Mouse (Mus musculus): ENCODE results near the gene Golga7b.

The Golga7b gene

DNA sequence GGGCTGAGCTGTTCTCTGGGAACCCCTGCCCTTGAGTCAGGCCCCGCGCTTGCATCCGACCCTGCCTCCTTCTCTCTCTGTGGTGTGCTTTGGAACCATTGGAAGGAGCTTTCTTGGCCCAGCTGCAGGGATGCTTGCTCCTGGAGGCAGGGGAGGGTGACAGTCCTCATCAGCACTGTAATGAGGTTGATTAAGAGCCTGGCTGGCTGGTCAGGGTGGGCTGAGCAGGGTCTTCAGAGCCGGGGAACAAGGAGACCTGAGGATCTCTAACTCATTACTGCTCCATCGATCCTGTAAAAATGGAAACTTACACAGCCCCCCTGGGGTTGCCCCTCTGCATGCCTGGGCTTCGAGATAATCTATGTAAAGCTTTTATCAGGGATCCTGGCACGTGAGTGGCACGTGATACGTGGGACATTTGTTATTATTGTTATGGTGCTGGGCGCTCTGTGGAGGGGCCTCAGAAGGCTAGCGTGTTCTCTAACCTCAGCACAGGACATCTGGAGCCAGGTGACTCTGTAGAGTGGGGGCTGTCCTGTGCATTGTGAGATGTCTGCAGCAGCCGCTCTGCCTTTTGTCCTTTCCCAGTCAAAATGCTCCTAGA, 55.9 kb downstream of the Golga7b start:
- no peak for DNase-seq (ENCODE audit: low spot score)

DNA sequence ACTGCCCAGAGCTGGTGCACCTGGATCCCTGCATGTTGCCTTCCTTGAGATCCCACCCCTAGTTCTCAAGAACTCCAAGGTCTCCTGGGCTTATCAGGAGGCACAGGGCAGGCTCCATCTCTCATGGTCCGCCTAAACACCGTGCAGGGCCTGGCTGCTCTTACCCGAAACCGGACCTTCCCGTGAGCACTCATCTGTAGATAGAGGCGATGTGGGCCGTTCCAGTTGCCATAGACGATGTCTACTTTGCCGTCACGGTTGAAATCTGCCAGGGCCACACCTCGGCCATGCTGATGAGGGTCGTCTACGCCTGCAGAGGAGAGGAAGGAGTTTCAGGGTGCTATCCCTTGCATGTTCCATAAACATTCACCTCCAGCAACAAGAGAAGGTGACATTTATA, 57.1 kb downstream of the Golga7b start:
- no peak for DNase-seq (ENCODE audit: low spot score)

DNA sequence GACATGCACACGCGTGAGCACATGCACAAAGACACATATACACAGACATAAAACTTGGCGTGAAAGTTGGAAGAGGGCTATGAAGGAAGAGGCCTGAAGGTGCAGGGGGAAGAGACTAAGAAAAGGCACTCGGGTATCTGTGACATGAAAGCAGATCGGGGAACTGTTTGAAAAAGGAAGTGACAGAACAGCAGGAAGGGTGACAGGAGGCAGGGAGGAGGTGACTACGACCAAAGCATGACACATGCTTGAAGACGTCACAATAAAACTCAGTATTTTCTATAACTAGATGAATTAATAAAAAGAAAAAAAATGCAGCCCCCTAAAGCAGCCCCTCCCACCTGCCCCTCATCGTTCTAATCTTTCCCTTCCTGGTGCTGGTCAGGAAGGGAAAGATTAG, 58.4 kb downstream of the Golga7b start:
- no peak for DNase-seq (ENCODE audit: low spot score)

DNA sequence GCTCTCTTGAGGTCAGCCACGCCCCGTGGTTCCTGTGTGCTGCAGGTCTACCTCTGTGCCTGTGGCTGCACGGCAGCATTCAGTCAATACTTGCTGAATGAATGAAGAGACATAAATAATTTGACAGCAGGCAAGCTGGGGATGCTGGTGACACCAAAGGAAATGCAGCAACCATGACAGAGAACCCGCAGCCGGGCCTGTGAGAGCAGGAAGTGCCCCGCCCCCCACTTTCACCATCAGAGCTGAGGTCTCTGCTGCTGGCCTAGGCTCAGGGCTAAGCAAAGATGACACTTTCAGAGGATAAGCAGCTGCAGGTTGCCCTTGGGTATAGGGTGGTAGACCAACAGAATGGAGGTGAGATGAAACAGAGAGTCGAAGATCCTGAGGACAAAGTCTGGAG, 58.8 kb downstream of the Golga7b start:
- no peak for DNase-seq (ENCODE audit: low spot score)

DNA sequence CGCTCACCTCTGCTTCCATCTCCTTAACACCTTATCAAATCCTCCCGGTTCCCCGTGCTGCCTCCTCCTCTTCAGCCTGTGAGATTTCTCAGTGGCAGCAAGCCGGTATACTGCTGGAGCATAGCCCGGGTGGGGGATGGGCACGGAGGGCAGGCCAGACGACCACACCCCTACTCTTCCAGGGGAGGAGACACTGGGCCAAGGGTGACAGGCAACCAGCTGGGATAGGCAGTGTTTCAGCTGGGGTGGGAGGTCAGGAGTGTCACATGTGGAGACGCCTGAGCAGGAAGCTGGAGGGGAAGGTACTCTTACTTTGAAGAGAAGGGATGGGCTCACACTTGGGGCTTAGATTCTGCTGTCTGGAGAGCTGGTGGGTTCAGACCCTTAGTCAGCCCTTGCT, 59.6 kb downstream of the Golga7b start:
- DNase-seq (ENCODE audit: low spot score): no peak

DNA sequence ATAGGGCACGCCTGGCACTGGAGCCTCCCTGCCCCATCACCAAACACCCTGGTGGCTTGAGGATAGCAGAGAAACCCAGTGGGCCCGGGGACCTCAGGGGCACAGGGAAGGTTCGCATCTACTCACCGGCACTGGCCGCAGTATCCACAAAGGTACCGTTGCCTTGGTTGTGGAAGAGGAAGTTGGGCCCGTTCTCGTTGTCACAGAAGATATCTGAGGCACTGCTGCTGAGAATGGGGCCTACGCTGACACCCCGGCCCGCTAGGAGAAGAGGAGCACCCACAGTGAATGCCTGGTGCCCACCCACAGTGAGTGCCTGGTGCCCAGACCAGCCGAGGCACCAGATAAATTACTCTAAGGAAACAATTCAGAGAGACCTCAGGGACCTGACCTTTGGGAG, 61.6 kb downstream of the Golga7b start:
- DNase-seq (ENCODE audit: low spot score): no peak

GRCm38 (mm10) chr19:42311332-42311731, 64.0 kb downstream of the Golga7b start:
- no peak for DNase-seq (ENCODE audit: low spot score)

DNA sequence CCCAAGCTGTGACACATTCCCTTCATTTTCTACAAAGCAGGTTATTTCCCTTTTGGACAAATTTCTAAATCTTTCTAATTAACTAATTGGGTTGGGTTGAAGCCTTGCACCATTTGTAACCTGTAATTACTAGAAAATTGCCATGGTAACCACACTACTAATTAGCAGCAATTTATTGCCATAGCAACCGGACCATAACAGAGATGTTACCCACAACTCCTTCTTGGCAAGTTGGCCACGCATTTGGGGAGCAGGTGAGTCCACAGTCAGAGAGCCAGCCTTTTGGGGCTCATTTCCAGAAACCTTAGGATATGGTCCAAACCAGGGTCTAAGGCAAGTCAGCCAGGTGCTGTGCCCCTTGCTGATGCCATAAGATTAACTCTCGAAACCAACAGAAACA, 64.8 kb downstream of the Golga7b start:
- no peak for DNase-seq (ENCODE audit: low spot score)

DNA sequence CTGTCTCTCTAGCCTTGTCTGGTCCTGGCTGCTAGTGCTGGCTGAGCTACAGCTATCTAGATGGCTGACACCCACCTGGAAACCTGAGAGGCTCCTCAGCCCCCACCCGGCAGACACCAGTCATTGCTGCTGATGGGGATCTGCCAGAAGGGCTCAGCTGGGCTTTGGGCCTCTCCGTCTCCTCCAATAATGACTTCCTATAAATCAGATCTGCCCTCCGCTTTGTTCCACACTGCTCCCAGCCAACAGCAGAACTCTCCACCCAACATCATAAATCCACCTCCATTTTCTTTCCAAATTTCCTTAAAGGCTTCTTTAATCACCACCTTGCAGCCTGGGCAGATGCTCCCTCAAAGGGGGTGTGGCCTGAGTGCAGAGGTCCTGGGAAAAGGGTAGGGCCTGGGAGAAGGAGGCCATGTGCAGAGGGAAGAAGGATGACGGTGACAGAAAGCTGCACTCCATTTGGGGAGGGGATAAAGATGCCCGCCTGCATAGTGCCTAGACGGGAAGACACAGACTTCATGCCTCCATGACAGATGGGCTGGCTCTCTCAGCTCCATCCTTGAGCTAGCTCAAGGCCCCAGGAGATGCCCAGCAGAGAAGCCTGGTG, 67.8 kb downstream of the Golga7b start:
- no peak for DNase-seq (ENCODE audit: low spot score)

GRCm38 (mm10) chr19:42315914-42316313, 68.5 kb downstream of the Golga7b start:
- peak; percentile 81 for DNase-seq (ENCODE audit: low spot score)

DNA sequence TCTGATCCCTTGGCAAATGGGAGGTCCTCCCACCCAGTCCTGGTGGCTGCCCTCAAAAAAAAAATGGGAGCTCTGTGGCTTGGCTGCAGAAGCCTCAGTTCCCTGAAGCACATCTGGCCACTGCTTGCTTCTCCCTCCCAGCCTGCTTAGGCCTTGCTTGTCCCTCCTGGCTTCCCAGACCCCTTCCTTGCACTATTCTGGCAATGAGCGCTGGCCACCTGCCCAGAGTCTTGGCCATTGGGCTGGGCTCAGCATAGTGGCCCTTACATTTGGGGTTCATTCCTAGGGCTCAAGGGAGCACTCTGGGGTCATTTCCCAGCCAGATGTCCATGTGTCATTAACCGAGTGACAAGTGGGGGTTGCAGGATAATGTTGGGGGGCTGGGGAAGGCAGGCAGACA, 69.2 kb downstream of the Golga7b start:
- DNase-seq (ENCODE audit: low spot score): no peak

DNA sequence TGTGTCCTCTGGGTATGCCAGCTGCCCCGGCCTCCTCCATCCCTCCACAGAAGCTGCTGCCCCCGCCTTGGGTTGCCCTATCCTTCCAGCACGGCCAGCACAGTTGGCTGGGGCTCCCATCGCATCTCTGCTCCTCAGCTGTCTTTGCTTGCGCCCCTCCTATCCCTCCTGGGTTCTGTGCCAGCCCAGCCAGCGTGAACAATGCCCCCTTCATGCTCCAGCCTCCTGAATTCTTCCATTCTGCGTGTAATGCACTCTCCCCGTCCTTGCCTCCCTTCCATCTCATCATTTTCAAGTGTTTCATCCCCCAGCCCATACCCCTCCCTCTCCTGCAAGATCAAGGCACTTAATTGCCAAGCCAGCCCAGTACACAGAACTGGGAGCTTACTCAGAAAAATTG, 69.6 kb downstream of the Golga7b start:
- DNase-seq (ENCODE audit: low spot score): no peak

DNA sequence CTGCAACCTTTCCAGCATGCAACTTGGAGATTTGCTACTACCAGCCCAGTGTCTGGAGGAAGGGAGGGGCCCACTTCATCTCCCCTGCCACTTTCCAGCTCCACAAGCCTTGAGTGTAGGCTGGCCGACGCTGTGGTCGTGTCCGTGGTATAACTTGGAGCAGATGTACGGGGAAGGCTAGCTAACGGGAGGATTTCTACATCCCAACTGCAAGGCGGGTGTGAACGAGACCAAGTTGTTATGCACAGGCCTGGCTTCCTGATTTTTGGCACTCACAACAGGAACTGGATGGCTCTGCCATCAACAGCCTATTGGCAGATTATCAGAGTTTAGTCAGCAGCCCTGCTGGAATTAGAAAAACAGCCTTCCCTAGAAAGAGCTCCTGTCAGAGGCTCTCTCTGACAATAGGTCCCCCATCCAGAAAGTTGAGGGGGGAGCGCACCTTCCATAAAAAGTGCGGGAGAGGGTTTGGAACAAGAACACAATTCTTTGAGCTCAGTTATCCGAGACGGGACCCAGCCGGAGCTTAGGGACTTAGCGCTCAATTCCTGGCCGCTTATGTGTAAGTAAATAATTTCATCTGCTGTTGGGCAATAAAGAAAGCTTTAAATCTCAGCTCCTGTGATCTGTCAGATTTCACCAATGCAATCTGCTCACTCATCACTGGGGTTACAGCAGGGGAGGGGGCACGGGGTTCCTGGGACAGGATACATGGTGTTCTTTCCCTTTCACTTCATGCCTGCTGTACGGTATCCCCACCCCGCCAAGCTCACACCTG, 70.5 kb downstream of the Golga7b start:
- peak; percentile 42 for DNase-seq (ENCODE audit: low spot score)

Data from left cerebral cortex, adult 11 months (tissue).